Mouse (Mus musculus) heart, postnatal 14 days (tissue): ENCODE measurements at regions not wholly inside any gene's neighbourhood (a gene's known extent, or its start where the extent isn't known, plus 50 kb on each side); places are given as distances from the start of the nearest gene placed in this dataset.

Source experiments
- DNase-seq, 2 experiments: peaks; one replicate each; pipeline ENCODE4 v3.0.0; 2021 to 2022
- intact Hi-C: fragments of 180-260 bp; cut with DNase I; formaldehyde crosslinking; loops from one replicate; pipeline ENCODE4 v1.15.1; 2025

- intact Hi-C loops, result no loop called here
- no peak for DNase-seq
Observed at GRCm38 (mm10) chr15:102776218-102776850, 54.4 kb upstream of the Calcoco1 start.

- intact Hi-C loops, result no loop called here
- DNase-seq, result no peak
Observed at GRCm38 (mm10) chr15:102780626-102781025, 58.6 kb upstream of the Calcoco1 start.

GRCm38 (mm10) chr15:102782988-102783799 is 61.2 kb upstream of the Calcoco1 start:
- DNase-seq, result no peak
- intact Hi-C loops, result no loop called here

GRCm38 (mm10) chr15:102785055-102785820 is 63.3 kb upstream of the Calcoco1 start:
- DNase-seq, result peak; percentile 39 to 69
- intact Hi-C loops, result no loop called here

- intact Hi-C loops, result no loop called here
- no peak for DNase-seq
Observed at GRCm38 (mm10) chr15:102788846-102789518, 67.0 kb upstream of the Calcoco1 start.

- intact Hi-C loops, result no loop called here
- no peak for DNase-seq
Observed at GRCm38 (mm10) chr15:102797020-102797618, 75.1 kb upstream of the Calcoco1 start.

- DNase-seq, result no peak
- intact Hi-C loops, result no loop called here
Observed at GRCm38 (mm10) chr15:102800049-102800448, 78.1 kb upstream of the Calcoco1 start.

GRCm38 (mm10) chr15:102802265-102802813 is 80.4 kb upstream of the Calcoco1 start:
- peak in 1 of 2 experiments; percentile 1 for DNase-seq
- intact Hi-C loops, result no loop called here

- DNase-seq, result peak; percentile 4 to 9
- intact Hi-C loops, result no loop called here
Observed at GRCm38 (mm10) chr15:102807353-102807752, 85.4 kb upstream of the Calcoco1 start.

- intact Hi-C loops, result no loop called here
- no peak for DNase-seq
Observed at GRCm38 (mm10) chr15:102819181-102819580, 97.2 kb upstream of the Calcoco1 start.

GRCm38 (mm10) chr15:102839688-102840087 is 81.2 kb upstream of the Hoxc13 start:
- peak in 1 of 2 experiments; percentile 6 for DNase-seq
- intact Hi-C loops, result no loop called here

GRCm38 (mm10) chr15:102862374-102862773 is 58.5 kb upstream of the Hoxc13 start:
- DNase-seq, result no peak
- intact Hi-C loops, result no loop called here

GRCm38 (mm10) chr15:102866788-102867187 is 54.1 kb upstream of the Hoxc13 start:
- DNase-seq, result no peak
- intact Hi-C loops, result no loop called here
